Mouse (Mus musculus): ENCODE data around the gene Med24.

Gene Med24

GRCm38 (mm10) chr11:98729119-98729588 is at the start of gene Med24:
Med24 (minus strand) TSS chr11:98729435.
- DNase-seq (ENCODE audit: low spot score): peak; percentile 77

- DNase-seq (ENCODE audit: low spot score): no peak
These were observed 48.7 kb upstream of the Med24 start for GRCm38 (mm10) chr11:98777888-98778287.

DNA sequence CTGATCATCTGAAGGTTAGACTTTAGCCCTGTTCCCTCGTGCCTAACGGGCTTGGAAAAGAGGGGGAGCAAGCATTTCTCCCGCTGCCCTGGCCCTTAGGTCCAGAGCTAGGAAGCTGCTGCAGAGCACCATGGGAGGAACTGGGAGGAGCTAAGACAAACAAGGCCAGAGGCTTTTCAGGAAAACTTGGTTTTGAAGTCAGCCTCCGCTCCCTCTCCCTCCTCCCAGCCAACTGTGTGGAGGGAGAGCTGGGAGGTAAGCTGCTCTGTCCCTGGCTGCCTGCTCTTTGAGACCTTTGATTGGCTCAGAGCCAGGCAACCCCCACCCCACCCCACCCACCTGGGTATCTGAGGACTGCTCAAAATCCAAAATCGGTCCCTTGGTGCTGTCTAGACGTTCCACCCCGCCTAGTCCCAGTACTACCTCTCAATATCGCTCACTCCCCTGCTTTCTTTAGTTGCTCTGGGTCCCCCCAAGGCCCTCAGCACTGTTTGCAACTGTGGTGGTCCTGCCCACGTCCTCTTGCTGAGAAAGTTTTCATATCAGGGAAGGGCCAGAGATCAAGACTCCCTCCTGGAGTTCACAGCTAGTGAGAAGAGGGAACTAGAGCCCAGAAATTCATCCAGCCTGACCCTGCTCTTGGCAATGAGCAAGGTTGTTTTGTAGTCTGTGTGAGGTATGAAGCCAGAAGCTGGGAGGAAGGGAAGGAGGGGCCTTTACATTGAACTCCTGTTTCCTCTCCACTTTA is 47.8 kb upstream of the Med24 start:
- DNase-seq (ENCODE audit: low spot score): no peak

DNA sequence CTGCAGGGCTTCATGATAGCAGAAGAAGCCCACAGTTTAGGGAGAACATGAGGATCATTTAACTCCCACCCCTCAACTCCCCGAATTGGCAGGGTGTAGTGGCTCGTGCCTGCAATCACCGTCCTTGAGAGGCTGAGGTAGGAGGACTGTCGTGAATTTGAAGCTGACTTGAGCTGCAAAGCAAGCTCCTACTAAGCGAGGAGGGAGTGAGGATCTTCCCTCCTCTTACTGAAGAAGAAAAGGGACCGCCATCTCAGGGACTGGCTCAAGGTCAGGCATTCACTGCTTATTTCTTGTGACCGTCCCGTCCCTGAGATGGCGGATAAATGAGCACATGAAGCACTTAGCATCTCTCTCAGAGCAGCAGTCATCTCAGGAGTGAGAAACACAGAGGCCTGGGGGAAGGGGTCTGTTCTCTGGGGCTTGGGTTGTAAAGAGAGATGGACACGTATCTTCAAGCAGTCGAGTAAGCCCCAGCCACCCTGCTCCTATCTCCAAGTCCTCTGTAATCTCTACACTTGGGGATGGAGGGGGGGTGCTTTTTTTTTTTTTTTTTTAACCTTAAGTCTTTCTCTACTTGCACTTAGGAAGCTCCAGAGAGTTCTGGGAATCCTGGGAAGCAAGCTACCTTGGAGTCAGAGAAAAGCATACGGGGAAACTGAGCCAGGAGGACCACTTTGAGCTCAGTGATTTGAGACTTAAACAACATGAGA is 47.0 kb upstream of the Med24 start:
- DNase-seq (ENCODE audit: low spot score): no peak

DNA sequence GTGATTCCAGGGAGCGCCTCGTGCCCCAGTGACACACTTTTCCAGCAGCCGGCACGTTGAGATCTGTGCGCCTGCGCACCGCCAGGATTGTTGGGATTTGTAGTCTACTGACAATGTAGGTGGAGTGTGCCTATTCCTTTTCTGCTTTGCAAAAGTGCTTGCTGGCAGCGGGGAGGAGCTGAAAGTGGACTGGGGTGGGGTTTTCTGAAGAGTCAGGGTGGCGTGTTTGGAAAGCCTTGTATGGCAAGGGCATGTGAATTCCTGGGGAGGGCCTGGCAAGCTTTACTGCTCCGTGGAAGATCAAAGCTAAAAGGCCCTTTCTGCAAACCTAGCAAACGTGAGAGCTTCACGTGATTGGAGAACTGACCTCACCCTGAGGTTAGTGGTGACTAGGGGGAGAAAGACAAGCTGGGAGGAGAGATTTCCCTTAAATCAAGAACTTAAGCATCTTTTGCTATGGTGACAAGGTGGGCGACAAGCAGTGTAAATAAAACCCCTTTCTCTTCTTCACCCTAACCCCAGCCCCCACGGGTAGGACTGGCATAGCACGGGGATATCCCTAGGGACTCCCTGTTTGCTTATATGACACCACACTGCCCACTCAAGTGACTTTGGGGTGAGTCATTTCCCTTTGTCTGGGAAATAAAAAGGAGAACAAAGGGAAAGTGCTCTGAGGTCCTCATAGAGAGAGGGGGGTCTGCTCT is 46.3 kb upstream of the Med24 start:
- peak; percentile 57 for DNase-seq (ENCODE audit: low spot score)

DNA sequence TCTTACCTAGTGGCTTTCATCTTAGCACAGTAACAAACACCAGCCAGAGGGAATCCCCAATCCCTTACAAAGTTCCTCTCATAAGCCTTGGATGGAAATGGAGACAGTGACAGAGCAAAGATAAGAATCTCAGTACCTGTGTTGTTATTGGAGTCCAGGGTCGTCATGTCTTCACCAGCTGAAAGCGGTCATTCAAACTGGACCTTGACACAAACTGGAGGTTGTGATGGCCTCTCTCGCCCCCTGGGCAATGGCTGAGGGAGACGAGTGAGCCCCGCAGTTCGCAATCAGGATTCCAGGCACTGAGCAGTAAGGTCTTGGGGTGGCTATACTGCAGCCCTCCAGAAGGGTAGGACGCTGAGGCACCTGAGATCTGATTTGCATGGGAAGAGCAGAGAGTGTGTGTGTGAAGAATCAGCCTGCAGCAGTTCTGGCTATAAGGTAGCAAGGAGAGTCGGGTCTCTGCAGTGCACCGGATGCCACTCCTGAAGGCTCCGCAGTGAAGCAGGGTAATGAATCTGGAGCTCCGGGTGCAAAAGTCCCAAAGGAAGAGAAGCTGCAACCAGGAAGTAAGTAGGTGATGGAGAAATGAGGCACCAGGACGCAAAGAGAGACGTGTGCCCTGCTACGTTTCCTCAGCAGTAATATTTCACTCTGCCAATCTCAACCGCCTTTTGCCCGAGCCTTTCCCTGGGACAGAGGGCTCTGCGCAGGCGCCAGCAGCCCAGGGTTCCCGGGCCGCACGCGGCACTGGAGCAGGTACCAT is 45.5 kb upstream of the Med24 start, which contains the start of gene Nr1d1:
TSS of gene Nr1d1 (minus strand) at position 752 of the 766 bp plus-strand sequence.
- no peak for DNase-seq (ENCODE audit: low spot score)

GRCm38 (mm10) chr11:98773635-98774295 is 44.5 kb upstream of the Med24 start:
- peak; percentile 92 for DNase-seq (ENCODE audit: low spot score)

GRCm38 (mm10) chr11:98772667-98773171 is 43.5 kb upstream of the Med24 start:
- DNase-seq (ENCODE audit: low spot score): no peak

DNA sequence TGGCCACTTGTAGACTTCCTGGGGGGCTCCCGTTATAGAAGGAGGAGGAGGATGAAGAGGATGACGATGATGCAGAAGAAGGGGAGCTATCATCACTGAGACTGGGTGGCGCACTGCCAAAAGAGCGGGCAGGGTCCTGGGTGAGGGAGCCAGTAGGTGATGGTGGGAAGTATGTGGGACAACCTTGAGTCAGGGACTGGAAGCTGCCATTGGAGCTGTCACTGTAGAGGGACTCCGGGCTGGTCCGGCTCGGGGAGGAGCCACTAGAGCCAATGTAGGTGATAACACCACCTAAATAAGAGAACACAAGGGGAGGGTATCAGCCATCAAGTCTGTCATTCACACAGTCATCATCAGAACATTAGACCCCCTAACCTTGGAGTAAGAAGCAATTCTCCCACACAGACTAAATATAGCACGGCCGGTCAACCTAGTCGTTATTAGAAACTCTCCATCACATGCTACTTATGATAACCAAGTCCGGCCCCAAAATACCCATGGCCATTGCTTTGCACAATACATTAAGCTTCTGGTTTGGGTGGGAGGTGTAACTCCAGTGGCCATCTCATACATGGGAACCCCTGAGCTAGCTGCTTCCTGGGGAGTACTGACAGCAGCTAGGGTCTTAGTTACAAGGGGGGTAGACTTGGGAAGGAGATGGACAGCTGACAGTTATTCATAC is 42.8 kb upstream of the Med24 start:
- no peak for DNase-seq (ENCODE audit: low spot score)

GRCm38 (mm10) chr11:98771131-98771530 is 41.9 kb upstream of the Med24 start:
- DNase-seq (ENCODE audit: low spot score): no peak

DNA sequence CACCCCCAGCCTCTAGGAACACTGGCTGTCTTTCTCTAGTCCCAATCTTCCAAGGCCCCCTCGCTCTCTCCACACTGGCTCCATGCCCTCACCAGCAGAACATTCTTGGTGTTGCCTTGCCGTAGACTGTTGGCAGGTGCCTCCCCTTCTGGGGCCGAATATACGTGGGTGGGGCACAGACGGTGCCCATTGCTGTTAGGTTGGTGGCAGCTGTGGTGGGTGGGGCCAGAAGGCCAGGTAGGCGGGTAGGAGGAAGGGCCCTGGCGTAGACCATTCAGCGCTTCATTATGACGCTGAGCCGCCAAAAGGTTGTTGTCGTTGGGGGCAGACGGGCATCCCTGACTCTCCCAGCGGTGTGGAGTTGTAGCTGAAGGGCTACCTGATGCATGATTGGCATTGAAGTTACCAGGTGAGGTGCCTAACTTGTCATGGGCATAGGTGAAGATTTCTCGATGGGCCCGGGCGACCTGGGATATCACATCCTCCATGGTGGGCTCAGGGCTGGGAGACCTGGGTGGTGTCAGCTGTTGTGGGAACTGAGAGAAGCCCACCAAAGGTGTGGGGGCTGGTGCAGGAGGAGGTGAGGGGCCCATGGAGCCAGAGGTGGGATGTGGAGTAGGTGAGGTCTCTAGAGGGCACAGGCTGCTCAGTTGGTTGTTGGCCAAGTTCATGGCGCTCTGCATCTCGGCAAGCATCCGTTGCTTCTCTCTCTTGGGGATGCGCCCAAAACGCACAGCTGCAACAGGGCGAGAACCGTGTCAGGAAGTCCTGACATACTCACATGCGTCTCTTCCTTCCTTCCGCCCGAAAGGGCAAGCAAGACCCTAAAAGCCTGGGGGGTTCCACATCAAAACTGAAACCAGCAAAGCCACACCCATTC is 41.1 kb upstream of the Med24 start:
- DNase-seq (ENCODE audit: low spot score): no peak

DNA sequence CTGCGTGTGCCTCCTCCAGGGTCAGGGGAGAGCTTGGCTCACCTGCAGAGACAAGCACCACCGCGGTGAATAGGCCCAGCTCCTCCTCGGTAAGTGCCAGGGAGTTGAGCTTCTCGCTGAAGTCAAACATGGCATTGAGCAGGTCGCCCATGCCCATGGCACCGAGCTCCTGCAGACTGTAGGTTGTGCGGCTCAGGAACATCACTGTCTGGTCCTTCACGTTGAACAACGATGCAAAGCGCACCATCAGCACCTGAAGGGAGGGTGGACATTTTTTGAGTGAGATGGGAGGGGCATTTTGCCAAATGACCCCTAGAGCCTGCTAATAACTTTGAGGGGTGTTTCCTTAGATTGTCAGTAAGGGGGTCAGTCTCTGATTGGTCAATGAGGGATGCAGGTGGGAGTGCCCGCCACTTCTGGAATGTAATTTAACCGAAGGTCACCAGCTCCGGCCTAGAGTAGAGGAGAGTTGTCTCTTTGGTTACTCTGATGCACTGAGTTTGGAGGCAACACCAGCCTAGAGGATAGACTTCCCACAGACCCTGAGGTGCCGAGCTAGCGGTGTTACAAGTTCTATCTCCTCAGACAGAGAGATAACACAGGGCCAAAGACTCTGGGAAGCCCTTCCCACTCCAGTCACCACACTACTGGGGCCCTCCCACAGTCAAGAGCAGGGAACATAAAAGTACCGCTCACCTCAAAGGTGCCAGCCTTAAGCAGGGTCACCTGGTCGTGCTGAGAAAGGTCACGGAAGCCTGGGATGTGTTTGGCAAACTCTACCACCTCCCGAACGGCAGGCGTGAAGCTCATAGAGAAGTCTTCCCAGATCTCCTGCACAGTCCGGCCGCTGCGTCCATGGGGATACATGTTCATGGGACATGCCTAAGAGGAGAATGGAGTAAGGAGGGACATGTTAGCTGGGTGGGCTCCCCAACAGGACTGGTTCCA is 40.0 kb upstream of the Med24 start:
- DNase-seq (ENCODE audit: low spot score): no peak

DNA sequence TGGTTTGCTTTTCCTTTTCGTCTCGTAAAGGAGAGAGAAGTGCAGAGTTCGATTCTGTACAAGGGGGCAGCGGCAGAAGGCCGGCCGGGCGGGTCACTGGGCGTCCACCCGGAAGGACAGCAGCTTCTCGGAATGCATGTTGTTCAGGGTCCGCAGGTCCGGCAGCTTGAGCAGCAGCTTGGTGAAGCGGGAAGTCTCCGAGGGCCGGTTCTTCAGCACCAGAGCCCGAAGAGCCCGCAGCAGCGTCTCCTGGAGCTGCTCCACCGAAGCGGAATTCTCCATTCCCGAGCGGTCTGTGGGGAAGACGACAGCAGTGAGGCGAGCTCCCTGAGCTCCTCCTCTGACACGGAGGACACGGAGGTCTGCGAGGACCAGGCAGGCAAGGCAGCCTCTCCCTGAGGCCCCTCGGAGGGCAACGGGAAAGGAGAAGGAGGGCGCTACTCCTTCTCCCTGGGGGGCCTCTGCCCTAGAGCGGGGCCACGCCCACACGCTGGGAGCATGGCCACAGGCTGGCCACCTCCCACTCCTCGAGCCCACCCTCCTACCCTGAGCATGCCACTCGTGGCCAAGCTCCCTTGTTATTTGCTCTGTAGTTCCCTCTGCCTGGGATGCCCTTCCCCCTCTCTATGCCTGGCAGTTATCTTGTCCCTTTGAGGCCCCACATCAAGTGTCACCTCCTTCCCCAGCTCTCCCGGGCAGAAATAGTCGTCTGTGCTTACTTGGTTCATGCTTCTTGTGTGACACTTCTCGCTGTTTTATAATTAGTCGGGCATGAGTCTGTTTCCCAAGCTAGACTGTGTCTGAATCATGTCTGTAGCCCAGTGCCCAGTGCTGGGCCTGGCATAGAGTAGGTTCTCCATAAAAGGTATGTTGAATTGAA is 39.1 kb upstream of the Med24 start:
- DNase-seq (ENCODE audit: low spot score): no peak

DNA sequence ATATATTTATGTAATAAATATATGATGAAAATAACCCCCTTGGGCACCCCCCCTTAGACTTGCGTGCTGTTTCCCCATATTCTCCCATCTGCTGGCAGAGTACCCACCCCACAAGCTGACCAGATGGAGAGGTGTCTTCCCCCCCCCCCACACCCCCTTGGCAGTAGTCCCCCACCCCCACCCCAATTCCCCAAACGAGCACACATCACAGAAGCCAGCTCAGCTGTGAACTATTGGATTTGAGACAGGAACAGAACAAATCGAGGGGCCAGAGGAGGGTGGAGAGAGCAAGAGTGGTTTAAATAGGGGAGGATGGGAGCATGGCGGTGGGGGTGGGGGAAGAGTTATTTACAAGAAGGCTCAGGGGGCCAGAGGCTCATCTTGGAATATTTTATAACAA is 38.5 kb upstream of the Med24 start:
- DNase-seq (ENCODE audit: low spot score): no peak

- DNase-seq (ENCODE audit: low spot score): no peak
These were observed 38.0 kb upstream of the Med24 start for GRCm38 (mm10) chr11:98767276-98767675.

DNA sequence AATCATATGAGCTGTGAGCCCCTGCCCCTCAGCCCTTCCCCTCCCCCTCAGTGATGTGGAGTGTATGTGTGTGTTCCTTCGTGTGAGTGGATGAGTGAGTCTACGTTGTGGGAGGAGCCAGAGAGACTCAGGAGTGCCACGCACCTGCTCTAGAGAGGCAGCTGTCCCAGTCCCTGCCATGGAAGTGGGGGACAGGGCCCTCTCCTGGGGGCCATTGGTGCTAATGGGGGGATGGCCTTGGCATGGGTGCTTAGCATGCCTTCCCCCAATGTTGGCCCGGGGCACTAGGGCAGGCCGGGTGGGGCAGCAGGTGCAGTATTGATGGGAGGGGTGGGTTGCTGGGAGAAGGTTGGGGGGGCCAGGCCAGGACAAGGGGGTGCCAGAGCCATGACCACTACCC is 37.6 kb upstream of the Med24 start:
- no peak for DNase-seq (ENCODE audit: low spot score)

- no peak for DNase-seq (ENCODE audit: low spot score)
These were observed 37.1 kb upstream of the Med24 start for GRCm38 (mm10) chr11:98766346-98766745.
